Mouse (Mus musculus) ES-Bruce4 (cell line): ENCODE measurements around the gene Hoxc9. TPM values are rescaled to one million over a fixed set of nuclear protein-coding genes. Genes with fewer than 3 reads are reported as not detected.

ENCODE experiments used
- H3K27ac ChIP-seq: 2 replicates; pipeline ENCODE4 v1.5.1; 2012; ENCODE audit warnings: low read length, inconsistent platforms; ENCODE audit not compliant: insufficient read depth
- H3K27me3 ChIP-seq: 2 replicates; pipeline ENCODE4 v1.6.1; 2012; ENCODE audit warnings: mild to moderate bottlenecking, low read length, inconsistent platforms; ENCODE audit not compliant: control insufficient read depth, poor library complexity, insufficient read depth, severe bottlenecking
- H3K36me3 ChIP-seq: 2 replicates; pipeline ENCODE4 v1.6.1; 2012; ENCODE audit warnings: inconsistent platforms, mild to moderate bottlenecking, low read length, moderate library complexity; ENCODE audit not compliant: control insufficient read depth, poor library complexity, insufficient read depth, severe bottlenecking
- H3K4me1 ChIP-seq: one replicate; pipeline ENCODE4 v1.8.1; 2011; ENCODE audit warnings: low read length; ENCODE audit not compliant: control insufficient read depth, insufficient read depth
- H3K4me3 ChIP-seq: 2 replicates; pipeline ENCODE4 v1.5.1; 2011; ENCODE audit warnings: low read depth, mild to moderate bottlenecking, low read length
- H3K9ac ChIP-seq: 2 replicates; pipeline ENCODE4 v1.6.1; 2012; ENCODE audit warnings: low read depth, mild to moderate bottlenecking, inconsistent platforms; ENCODE audit not compliant: poor library complexity, severe bottlenecking
- H3K9me3 ChIP-seq: replicated peaks from 2 replicates; pipeline ENCODE4 v1.6.1; 2012; ENCODE audit warnings: mild to moderate bottlenecking, low read length, inconsistent platforms; ENCODE audit not compliant: control insufficient read depth, poor library complexity, insufficient read depth, severe bottlenecking
- CTCF ChIP-seq: IDR thresholded peaks from one replicate; pipeline ENCODE4 v1.8.1; 2011; ENCODE audit warnings: low read depth, low read length
- EP300 ChIP-seq: IDR thresholded peaks from 2 replicates; pipeline ENCODE4 v1.6.1; 2011; ENCODE audit warnings: low read depth, low read length; ENCODE audit not compliant: insufficient read depth
- POLR2A ChIP-seq: IDR thresholded peaks from one replicate; pipeline ENCODE4 v1.8.1; 2011; ENCODE audit warnings: low read length; ENCODE audit not compliant: insufficient read depth
- polyA plus RNA-seq: library from polyadenylated mRNA; stranded (reverse); fragments of >200 nt; gene quantifications from 2 replicates; pipeline ENCODE4 v1.2.4, GENCODE M21; 2011; ENCODE audit warnings: low read depth; ENCODE audit not compliant: missing spikeins, insufficient read depth, insufficient read length

The Hoxc9 gene
- polyA plus RNA-seq, 1 experiment: not detected

- no peaks in the 10 kb centered on the region for H3K9me3 ChIP-seq
- H3K4me1 ChIP-seq: no peaks in the 10 kb centered on the region
- H3K36me3 ChIP-seq: no peaks in the 10 kb centered on the region
- peaks cover 61% of the 10 kb centered on the region for H3K27me3 ChIP-seq
- H3K9ac ChIP-seq: no peak overlapping the region
- TF ChIP-seq CTCF (peak; percentile 95), POLR2A (no peak), EP300 (no peak)
- H3K4me3 ChIP-seq: no peak overlapping the region
- no peak overlapping the region for H3K27ac ChIP-seq
Measured at GRCm38 (mm10) chr15:102987124-102987833, 11.0 kb downstream of the Hoxc9 start.

- H3K9ac ChIP-seq: no peak overlapping the region
- peaks cover 60% of the 10 kb centered on the region for H3K27me3 ChIP-seq
- no peak for TF ChIP-seq POLR2A
- TF ChIP-seq EP300: no peak
- no peak for TF ChIP-seq CTCF
- no peak overlapping the region for H3K4me3 ChIP-seq
- no peaks in the 10 kb centered on the region for H3K4me1 ChIP-seq
- H3K36me3 ChIP-seq: no peaks in the 10 kb centered on the region
- H3K9me3 ChIP-seq: no peaks in the 10 kb centered on the region
- no peak overlapping the region for H3K27ac ChIP-seq
Measured at GRCm38 (mm10) chr15:102988078-102988477, 11.8 kb downstream of the Hoxc9 start.

- Histone ChIP-seq H3K4me3 (peak within 1 kb of the TSS; percentile 32), H3K27ac (no peak within 1 kb of the TSS), H3K9me3 (no peaks in the 10 kb centered on the region), H3K36me3 (no peaks in the 10 kb centered on the region), H3K9ac (peak within 1 kb of the TSS; percentile 19; the same call in 1 of the 2 replicates), H3K4me1 (no peaks in the 10 kb centered on the region), H3K27me3 (peaks cover 56% of the 10 kb centered on the region)
- no peak for TF ChIP-seq CTCF
- no peak for TF ChIP-seq EP300
- TF ChIP-seq POLR2A: no peak
Measured at GRCm38 (mm10) chr15:102990461-102991397, 14.5 kb downstream of the Hoxc9 start, which contains the start of gene Hoxc8. Gene Hoxc8, plus strand, starts transcription at chr15:102990607.

GRCm38 (mm10) chr15:102991782-102992181, 15.5 kb downstream of the Hoxc9 start:
- H3K27me3 ChIP-seq: peaks cover 61% of the 10 kb centered on the region
- H3K27ac ChIP-seq: no peak overlapping the region
- H3K36me3 ChIP-seq: no peaks in the 10 kb centered on the region
- H3K4me3 ChIP-seq: no peak overlapping the region
- no peak overlapping the region for H3K9ac ChIP-seq
- TF ChIP-seq CTCF (no peak), EP300 (no peak), POLR2A (no peak)
- H3K4me1 ChIP-seq: no peaks in the 10 kb centered on the region
- H3K9me3 ChIP-seq: no peaks in the 10 kb centered on the region

GRCm38 (mm10) chr15:102992206-102992605, 16.0 kb downstream of the Hoxc9 start:
- H3K4me3 ChIP-seq: no peak overlapping the region
- H3K36me3 ChIP-seq: no peaks in the 10 kb centered on the region
- H3K9me3 ChIP-seq: no peaks in the 10 kb centered on the region
- no peak overlapping the region for H3K27ac ChIP-seq
- no peak overlapping the region for H3K9ac ChIP-seq
- H3K27me3 ChIP-seq: peaks cover 62% of the 10 kb centered on the region
- no peak for TF ChIP-seq POLR2A
- TF ChIP-seq CTCF: no peak
- H3K4me1 ChIP-seq: no peaks in the 10 kb centered on the region
